Mouse (Mus musculus) frontal cortex, postnatal 14 days (tissue): Measurements from ENCODE around the gene Surf6.

Experiments
- DNase-seq, 2 experiments: peaks; one replicate each; pipeline ENCODE4 v3.0.0; 2022; ENCODE audit warnings: low spot score in 2 of 2

Gene Surf6

DNA sequence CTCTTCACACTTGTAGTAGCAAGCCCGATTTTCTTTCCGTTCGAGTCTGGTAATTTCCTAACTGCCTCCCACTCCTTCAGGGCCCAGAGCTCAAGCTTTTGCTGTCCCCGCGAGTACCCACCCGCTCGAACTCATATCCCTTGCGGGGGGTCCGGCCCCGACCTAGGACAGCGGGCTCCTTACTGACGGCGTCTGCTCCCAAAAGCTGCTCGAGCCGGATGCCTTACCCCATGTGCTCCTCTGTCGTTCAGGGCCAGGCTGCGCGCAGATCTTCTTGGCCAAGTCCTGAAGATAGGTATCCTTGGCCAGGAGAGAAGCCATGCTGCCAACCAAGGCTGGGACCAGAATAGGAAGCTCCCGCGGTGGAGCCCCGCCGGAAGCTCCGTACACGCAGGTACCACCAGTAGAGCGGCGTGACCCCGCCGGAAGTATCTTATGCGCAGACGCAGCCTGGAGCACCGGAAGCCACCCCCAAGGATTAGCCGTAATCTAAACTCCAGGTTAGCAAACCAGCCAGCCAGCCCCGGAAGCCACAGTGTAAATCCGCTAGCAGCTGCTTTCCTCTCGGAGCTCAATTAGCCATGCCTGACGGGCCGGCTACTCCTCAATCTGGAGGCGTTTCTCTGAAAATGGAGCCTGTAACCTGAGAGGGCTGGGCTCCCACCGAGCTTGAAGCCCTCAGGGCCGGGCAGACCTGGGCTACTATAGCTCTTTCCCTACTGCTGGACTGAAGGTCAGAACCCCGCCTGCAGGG is at the start of gene Surf6:
Surf6 (minus strand) TSS at position 413 of the 754 bp plus-strand sequence.
- DNase-seq, result peak; percentile 93 to 94

DNA sequence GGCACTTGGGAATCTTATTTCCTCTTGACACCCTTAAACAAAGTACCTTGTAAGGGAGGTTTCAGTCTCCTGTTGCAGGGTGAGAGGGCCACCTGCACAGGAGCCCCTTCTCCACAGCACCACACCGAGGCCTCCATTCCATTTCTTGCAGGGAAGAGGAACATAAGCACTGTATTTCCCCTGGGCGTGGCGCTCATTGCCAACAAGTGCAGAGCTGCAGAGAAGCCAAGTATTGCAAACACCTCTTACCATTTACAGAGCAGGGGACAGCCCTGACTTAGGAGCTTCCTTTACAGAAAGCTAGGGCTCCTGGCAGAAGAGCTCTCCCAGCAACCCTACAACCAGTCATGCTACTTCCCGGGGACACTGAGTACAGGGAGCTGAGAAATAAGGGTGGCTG is 49.5 kb upstream of the Surf6 start:
- DNase-seq, result no peak

DNA sequence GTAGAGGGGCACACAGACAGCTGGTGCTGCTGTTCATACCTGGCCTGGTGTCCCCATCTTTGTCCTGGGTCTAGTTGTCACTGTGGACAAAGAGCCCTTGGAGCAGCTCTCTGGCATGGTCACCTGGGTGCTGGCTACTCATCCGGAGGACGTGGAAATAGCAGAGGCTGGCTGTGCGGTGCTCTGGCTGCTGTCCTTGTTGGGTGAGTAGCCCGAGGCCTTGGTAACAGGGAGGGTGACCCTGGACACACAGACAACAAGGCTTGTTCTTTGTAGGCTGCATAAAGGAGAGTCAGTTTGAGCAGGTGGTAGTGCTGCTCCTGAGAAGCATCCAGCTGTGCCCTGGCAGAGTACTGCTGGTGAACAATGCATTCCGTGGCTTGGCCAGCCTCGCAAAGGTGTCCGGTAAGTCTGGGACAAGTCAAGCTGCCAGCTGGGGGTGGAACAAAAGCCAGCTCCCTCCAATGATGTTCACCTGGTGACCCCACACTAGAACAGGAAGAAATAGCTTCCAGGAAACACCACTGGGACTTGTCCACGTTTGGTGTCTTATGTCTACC is 48.7 kb upstream of the Surf6 start:
- no peak for DNase-seq

DNA sequence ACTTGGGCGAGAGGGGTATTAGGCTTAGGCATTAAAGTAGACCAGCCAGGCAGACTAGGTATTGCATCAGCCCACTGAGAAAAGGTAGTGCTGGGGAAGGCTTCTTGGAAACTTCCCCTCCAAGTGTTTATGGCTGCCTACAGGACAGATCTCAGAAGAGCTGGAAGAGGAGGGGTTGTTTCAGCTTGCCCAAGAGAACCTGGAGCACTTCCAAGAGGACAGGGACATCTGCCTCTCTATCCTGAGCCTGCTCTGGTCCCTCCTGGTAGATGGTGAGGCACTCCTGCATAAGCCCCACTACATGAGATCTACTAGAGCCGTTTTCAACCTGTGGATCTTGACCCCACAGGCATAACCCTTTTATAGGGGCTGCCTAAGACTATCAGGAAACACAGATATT is 47.7 kb upstream of the Surf6 start:
- DNase-seq, result no peak

DNA sequence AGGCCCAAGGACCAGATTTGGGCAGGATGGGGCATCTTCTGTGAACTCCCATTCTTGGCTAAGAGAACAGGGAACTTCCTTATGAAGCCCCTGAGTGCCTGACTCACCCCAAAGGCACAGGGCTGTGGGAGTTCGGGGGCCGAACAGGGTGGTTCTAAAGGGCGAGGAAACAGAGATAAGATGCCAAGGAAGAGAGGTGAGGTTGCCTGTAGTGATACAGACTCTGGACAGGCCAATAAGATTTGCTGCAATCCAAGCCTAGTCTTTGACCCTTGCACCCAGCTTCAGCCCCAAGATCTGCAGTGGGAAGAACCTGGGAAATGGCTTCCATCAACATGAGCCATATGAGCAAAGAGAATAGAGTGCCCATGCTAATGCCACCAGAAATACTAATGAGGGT is 40.6 kb upstream of the Surf6 start:
- DNase-seq, result no peak

DNA sequence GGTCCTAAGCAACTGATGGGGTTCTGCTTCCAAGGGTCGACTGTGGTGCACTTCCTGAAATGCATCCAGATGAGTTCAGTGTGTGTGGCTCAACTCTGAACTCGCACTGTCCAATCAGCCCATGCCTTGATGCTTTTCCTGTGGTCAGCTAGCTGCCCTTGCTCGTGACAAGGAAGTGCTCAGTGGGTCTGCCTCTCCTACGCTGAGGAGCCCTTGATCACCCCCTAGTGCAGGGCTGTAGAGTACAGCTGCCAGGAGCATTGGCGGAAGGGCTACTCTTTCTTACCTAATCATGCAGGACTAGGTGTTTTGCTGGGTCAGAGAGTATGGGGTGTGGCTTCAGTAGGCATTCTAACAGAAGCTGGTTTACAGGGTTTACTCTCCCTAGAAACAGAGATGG is 38.9 kb upstream of the Surf6 start:
- DNase-seq, result no peak

DNA sequence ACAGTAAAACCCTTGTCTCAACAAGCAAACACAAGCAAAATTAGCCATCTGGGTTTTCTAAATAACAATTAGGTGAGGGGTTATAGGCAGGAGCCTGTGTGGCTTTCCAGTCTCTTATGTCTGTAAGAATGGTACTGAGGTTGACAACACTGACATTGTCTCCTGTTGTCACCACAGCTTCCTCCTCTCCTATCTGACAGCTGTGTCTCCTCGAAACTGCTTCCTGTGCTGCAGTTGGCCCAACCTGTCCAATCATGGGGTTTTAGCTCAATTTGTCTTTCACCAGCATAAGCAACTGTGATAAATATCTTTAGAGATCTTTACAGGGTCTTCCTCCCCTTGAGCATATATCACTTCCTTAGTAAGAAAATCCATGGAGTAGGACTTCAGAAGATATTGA is 33.7 kb upstream of the Surf6 start:
- no peak for DNase-seq

DNA sequence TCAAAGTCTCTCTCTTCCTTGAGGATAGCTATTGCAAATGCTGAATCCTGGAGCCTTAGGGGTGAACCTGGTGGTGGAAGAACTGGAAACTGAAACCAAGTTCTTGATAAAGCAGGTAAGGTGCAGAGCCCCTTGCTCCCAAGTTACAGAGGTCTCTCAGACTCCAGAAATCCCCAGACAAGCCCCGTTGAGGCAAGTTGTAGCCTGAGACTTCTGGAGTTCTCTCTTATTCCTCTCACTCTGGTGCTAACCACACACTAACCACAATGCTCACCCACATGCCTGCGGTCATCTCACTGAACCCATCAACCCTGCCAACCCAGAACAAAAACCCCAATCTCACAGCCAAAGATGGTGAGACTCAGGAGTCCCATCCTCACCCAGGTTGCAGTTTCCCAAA is 32.6 kb upstream of the Surf6 start:
- DNase-seq, result no peak

DNA sequence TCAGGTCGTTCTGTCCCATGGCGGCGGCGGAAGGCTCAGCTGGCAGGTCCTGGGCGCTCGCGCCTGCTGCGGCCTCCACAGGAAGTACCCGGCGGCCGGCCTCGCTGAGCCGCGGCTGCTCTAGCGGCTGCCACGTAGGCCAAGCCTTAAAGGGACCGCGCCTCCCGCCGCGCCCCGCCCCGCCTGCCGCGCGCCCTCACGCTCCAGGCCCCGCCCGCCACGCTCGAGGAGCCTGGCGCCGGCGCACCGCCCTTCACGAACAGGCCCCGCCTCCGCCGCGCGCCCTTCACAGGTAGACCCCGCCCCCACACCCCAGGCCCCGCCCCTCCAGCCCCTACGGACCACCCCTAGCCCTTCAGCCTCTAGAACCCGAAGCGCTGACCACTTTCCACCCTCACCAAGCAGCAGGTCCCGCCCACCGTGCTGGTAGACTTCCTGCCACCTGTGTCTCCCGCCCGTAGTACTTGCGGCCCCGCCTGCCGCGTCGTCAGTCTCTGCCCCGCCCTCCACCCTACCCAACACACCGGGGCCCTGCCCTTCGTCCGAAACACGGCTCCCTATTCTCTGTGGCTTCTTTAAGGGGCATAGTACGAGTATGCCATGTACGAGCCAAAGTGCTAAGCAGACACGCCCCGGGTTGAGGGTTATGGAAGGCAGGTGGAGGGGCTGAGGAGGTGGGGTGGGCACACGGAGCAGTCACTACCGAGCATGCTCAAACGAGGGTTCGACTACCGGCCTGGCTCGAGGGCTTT is 30.8 kb upstream of the Surf6 start, which contains the start of the genes Surf4 and Stkld1:
Surf4 (minus strand) TSS at position 625 of the 752 bp plus-strand sequence.
Stkld1 (plus strand) TSS at position 744 of the 752 bp plus-strand sequence.
- DNase-seq, result peak; percentile 81 to 88

DNA sequence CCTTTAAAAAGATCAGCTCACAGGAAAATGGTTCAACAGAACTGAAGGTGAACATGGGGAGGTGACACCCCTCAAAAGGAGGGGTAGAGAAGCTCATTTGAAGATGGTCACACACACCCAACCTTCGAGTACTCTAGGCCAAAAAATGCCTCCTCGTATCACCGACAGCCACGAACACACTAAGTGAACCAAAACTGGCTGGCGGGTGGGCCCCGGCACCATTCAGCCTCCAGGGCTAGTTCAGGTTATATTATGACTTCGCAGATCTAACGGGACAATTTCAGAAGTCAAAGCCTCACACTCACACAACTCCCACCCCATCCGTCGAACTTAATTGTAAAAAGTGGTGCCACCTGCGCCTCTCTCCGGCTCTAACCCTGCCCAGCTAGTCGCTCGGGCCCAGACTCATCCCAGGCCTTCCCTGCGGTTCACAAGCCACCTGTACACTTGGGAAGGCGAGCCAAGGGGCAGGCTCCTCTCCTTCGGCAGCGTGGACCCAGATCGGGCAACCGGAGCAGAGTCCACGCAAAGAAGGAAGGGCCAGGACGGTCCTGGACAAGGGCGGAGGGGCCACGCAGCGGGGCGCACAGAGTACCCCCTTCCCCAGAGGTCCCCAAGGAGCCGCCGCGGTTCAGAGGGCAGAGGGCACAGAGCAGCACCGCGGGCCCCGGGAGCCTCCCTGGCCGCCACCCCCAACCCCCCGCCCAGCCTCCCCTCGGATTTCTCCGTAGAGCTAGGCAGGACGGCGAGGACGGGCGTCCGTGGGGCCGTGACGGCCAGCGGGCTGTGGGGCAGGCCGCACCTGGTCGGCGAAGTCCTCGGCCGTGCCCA is 30.0 kb upstream of the Surf6 start:
- no peak for DNase-seq

DNA sequence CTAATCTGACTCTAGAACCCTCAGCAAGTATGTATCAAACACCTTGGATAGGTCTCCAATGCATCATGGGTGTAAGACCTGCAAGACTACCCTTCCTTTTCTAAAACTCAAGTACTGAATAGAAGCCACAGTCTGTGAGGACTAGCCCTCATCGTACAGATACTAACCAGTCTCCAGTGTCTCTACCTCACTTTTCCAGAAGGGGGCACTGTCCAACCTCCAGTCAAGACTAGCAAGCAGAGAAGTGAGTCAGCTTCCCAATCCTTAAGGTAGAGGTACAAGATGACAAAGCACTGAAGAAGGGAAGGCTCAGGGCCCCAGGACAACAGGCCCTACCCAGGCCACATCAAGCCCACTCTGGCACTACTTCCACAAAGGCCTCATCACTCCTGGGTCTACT is 27.7 kb upstream of the Surf6 start:
- DNase-seq, result peak in 1 of 2 experiments; percentile 63

DNA sequence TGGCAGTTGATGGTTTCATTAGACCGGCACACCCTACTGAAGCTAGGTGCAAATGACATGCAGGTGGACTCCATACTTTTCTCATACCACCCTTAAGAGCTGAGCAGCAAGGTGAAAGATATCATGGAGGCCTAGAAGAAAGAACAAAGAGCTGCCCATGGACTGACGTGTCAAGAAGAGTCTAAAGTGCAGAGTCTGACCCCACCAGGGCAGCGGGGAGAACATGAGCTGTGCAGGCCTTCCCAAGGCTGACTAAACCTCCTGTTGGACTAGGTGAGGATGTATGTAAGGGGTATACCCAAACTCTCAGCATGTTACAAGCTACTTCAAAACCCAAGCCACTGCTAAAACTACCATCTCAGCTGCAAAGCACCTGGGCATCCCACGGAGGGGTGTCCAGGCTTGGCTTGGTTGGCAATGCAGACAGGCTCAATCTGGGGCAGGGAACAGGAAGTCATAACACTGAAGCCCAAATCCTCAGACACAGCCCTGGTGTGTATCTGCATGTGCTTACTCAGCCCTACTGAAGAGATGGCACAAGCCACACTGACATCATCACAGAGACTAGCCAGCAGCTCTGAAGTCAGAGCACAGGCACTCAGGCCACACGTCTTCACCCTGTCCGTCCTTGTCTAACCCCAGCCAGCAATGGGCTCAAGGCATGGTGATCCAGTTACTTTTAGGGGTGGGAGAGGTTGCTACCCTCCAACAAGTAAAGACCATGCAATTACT is 25.2 kb upstream of the Surf6 start:
- no peak for DNase-seq

DNA sequence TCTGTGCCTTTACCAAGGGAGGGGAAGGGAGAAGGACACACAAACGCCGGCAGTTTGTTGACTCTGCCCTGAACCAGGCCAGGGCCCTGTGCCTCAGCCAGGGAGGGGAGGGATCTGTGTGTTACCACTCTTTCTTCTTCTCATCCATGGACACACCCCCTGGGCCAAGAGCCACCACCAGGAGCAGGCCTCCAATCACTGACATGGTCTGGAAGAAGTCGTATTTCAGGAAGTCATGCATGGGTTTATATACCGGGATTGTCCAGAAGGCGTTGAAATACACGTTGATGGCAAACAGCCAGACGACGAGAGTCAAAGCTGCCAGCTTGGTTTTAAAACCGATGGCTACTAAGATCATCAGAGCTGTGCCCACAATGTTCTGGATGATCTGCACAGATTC is 19.1 kb upstream of the Surf6 start:
- DNase-seq, result no peak

DNA sequence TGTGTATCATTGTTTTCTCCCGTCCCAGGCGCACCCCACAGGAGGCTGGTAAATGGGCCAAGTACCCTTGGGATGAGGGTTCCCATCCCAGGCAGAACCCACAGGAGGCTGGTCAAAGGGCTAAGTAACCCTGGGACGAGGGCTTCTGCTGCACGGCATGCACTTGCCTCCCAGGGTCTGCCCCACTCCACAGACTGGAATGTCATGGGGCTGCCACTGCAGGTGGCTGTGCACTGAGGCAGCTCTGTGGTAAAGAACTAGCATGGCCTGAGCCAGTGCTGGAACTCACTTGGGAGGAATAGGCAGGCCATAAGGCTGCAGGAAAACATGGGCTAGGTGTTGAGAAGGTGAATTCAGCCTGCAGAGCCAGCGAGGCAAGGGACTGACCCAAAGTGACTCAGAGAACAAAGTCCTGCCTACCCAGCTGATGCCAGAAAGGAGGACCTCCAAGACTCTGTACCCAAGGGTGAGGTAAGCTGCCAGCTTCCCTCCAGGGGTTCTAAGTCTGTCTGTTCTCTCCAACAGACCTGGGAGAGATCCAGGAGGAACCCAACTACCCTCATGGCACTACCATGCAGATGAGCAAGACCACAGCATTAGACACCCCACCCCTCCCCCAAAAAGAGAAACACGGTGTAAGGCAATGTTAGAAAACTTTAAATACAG is 17.6 kb upstream of the Surf6 start:
- no peak for DNase-seq

DNA sequence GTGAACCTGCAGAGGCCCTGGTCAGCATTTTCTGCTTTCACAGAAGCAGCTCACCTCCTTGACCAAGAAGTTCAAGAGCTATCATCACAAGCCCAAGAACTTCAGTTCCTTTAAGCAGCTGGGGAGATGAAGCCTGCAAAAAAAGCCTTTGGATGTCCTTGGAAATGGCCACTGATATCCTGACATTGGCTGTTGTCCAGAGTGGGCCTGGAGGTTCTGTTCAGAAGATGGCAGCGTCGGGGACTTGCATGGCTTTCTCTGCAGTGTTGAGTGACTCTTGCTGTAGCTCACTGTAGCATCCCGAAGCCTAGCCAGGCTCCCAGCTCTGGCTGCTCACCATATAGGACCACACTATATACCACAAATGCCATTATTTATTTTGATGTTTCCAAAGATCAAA is 17.0 kb upstream of the Surf6 start:
- no peak for DNase-seq

DNA sequence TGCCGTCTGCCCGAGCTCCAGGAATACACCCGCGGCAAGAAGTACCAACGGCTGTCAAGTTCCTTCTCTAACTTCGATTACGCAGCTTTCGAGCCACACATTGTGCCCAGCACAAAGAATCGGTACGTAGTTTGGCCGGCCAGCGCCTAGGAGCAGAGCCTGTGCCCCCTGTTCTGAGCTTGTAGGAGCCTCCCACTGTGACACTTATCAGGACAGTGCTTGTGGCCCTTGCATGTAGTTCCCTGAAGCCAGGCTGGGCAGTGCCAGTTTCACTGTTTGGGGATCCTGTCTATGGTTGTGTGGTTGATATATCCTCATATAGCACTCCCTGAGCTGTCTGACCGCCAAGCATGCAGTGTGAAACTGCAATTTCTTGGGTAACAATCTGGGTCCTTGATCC is 14.1 kb upstream of the Surf6 start:
- no peak for DNase-seq

DNA sequence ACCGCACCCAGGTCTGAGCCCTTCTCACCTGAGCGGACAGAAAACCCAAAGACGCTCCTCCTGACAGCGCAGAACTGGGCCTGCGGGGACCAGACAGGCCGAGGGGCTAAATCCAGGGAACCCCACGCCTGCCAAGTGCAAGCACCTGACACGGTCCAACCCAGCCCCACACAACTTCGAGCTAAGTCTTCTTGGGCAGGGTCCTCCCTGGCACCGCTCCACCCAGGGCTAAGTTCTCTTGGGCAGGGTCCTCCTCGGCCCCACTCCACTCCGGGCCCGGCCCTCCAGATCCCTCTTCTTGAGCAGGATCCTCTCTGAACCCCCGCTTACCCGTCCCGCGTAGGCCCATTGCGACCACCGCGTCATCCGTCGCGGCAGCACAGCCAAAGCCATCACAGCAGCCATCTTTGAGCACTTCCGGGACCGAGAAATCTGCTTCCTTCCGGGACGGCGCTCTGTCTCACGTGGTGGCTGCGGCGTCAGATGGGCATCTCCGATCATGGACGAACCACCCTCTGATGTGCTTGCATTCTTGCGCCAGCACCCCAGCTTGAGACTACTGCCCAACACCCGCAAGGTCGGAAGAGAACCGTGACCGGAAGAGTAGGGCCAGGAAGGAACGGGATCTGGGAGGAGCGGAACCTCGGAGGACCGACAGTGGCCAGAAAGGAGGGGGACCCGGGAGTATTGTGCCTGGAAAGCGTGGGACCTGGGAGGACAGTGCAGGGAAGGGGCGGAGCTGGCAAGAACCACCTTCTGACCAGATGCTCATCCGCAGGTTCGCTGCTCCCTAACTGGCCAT is 13.4 kb upstream of the Surf6 start, which contains the start of the genes Surf2 and Surf1:
Surf2 (plus strand) TSS at position 441 of the 802 bp plus-strand sequence.
Surf1 (minus strand) TSS at position 604 of the 802 bp plus-strand sequence.
- DNase-seq, result peak; percentile 80 to 81

DNA sequence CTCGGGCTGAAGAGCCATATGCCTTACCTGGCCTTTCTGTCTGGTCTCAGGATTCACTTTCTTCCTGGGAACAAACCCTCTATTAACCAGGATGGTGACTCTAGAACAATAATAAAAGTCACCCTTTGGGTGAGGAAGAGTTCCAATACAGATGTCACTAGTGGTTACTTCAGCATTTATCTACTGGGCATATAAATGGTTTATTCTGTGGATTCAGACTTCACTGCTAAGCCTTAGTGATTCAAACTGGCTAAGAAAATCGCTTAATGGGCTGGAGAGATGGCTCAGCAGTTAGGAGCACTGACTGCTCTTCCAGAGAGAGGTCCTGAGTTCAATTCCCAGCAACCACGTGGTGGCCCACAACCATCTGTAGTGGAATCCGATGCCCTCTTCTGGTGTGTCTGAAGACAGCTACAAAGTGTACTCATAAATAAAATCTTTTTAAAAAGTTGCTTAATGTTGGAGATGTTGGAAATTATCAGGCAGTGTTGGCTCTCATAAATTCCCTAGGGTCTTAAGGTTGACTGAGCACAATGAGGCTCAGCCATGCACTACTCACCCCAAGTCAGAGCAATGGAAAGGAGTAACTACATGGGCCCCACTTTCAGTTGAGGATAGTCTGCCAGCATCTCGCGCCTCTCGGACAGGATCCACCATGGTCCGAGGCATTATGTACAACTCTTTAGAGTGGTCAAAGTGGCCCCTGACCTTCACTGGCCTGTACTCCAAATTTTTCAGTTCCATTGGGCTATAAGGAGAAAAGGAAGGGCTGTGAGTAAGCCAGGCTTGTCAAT is 11.7 kb upstream of the Surf6 start:
- DNase-seq, result no peak
